Mouse (Mus musculus) embryonic facial prominence, embryonic 11.5 days (tissue): ENCODE measurements around the gene Slc35c2. TPM values are rescaled to one million over a fixed set of nuclear protein-coding genes. Genes with fewer than 3 reads are reported as not detected.

Source experiments
- ATAC-seq: fragments of 200-750 bp; cut with Nextera tagmentation; replicated peaks from 2 replicates; pipeline ENCODE4 v1.8.0; 2017; ENCODE audit warnings: low read depth; ENCODE audit not compliant: insufficient number of reproducible peaks, low FRiP score, low TSS enrichment
- DNase-seq: peaks from one replicate; pipeline ENCODE4 v3.0.0-alpha.2; 2015; ENCODE audit warnings: low spot score
- H3K27ac ChIP-seq: fragments of 300-500 bp; sonication (generic); replicated peaks from 2 replicates; pipeline ENCODE4 v1.5.1; 2014; ENCODE audit warnings: mild to moderate bottlenecking, low read depth, low read length, control low read depth
- H3K27me3 ChIP-seq: fragments of 300-500 bp; sonication (generic); 2 replicates; pipeline ENCODE4 v1.6.1; 2014; ENCODE audit warnings: mild to moderate bottlenecking, low read length, moderate library complexity, mixed read lengths; ENCODE audit not compliant: control insufficient read depth, insufficient read depth
- H3K36me3 ChIP-seq: fragments of 300-500 bp; sonication (generic); replicated peaks from 2 replicates; pipeline ENCODE4 v1.6.1; 2014; ENCODE audit warnings: low read depth, mild to moderate bottlenecking, low read length, moderate library complexity, mixed read lengths; ENCODE audit not compliant: control insufficient read depth, insufficient read depth
- H3K4me1 ChIP-seq: fragments of 300-500 bp; sonication (generic); 2 replicates; pipeline ENCODE4 v1.6.1; 2014; ENCODE audit warnings: low read length, mixed read lengths; ENCODE audit not compliant: control insufficient read depth, insufficient read depth
- H3K4me2 ChIP-seq: fragments of 300-500 bp; sonication (generic); 2 replicates; pipeline ENCODE4 v1.6.1; 2014; ENCODE audit warnings: low read depth, mild to moderate bottlenecking, control low read depth, low read length, moderate library complexity
- H3K4me3 ChIP-seq: fragments of 300-500 bp; sonication (generic); 2 replicates; pipeline ENCODE4 v1.5.1; 2014; ENCODE audit warnings: low read depth, low read length, control low read depth
- H3K9ac ChIP-seq: fragments of 300-500 bp; sonication (generic); replicated peaks from 2 replicates; pipeline ENCODE4 v1.6.1; 2014; ENCODE audit warnings: mild to moderate bottlenecking, control low read depth, low read length
- H3K9me3 ChIP-seq: fragments of 300-500 bp; sonication (generic); replicated peaks from 2 replicates; pipeline ENCODE4 v1.6.1; 2016; ENCODE audit warnings: mild to moderate bottlenecking, low read length, inconsistent platforms, mixed read lengths; ENCODE audit not compliant: control insufficient read depth
- WGBS: fragments of 180-500 bp; shearing (Covaris S2); extraction: QIAGEN DNeasy Blood & Tissue Kit; methylation state at CpG from one replicate; pipeline ENCODE4 v1.1.7; 2014; 5-methylcytosine and 5-hydroxymethylcytosine counted together
- polyA plus RNA-seq: library from polyadenylated mRNA; unstranded; fragments of >200 nt; fragmentation: Nextera tagmentation; extraction: Ambion mirVana; gene quantifications from 2 replicates; pipeline ENCODE4 v1.2.1, GENCODE M21; 2014

The Slc35c2 gene
- polyA plus RNA-seq, 1 experiment from 2014 or later, result 38.6 TPM

GRCm38 (mm10) chr2:165229050-165229449 lies 58.6 kb downstream of the Slc35c2 start:
- ATAC-seq (no peak), DNase-seq (no peak)
- no peaks in the 10 kb centered on the region for H3K36me3 ChIP-seq
- no peak overlapping the region for H3K27ac ChIP-seq
- H3K9ac ChIP-seq, result no peak overlapping the region
- no peak overlapping the region for H3K4me2 ChIP-seq
- WGBS, result 89% methylated on average over 11 of the region's 11 CpGs
- H3K4me1 ChIP-seq, result no peaks in the 10 kb centered on the region; the same call in 1 of the 2 replicates
- H3K4me3 ChIP-seq, result no peak overlapping the region
- peaks cover 28% of the 10 kb centered on the region for H3K27me3 ChIP-seq
- H3K9me3 ChIP-seq, result no peaks in the 10 kb centered on the region

Other genes with a start within 250 kb of the Slc35c2 start
- 5.3 and 6.1 TPM in 2 replicates for gene Cd40, start 232.2 kb downstream of the Slc35c2 start, polyA plus RNA-seq
- not detected in 2 replicates for gene 1700025C18Rik, start 197.1 kb downstream of the Slc35c2 start, polyA plus RNA-seq
- gene Cdh22, start 53.0 kb downstream of the Slc35c2 start, polyA plus RNA-seq, result 1.2 and 1.3 TPM in 2 replicates
- gene Elmo2, start 38.6 kb upstream of the Slc35c2 start, polyA plus RNA-seq, result 85.9 and 92.9 TPM in 2 replicates
- gene Zfp663, start 80.9 kb upstream of the Slc35c2 start, polyA plus RNA-seq, result 2.7 and 4.9 TPM in 2 replicates
- 19.9 and 22.0 TPM in 2 replicates for gene Zfp334, start 100.4 kb upstream of the Slc35c2 start, polyA plus RNA-seq
- gene Ocstamp, start 112.5 kb upstream of the Slc35c2 start, polyA plus RNA-seq, result 0.13 and 0.29 TPM in 2 replicates
- 0.27 and 0.43 TPM in 2 replicates for gene Slc13a3, start 185.4 kb upstream of the Slc35c2 start, polyA plus RNA-seq
- gene Trp53rka, start 205.5 kb upstream of the Slc35c2 start, polyA plus RNA-seq, result 47.0 and 54.3 TPM in 2 replicates
- gene Slc2a10, start 215.9 kb upstream of the Slc35c2 start, polyA plus RNA-seq, result 2.8 and 3.8 TPM in 2 replicates